Mouse (Mus musculus) brown adipose tissue, adult 24 weeks (tissue): ENCODE data around the gene Acap2. TPM values are rescaled to one million over a fixed set of nuclear protein-coding genes. Genes with fewer than 3 reads are reported as not detected.

Source experiments
- H3K27ac ChIP-seq: fragments of 200-500 bp; replicated peaks from 2 replicates; pipeline ENCODE4 v1.5.1; 2012; ENCODE audit warnings: low read depth, mild to moderate bottlenecking, low read length
- H3K4me1 ChIP-seq: fragments of 200-500 bp; 2 replicates; pipeline ENCODE4 v1.6.1; 2012; ENCODE audit warnings: low read length, mixed read lengths; ENCODE audit not compliant: control insufficient read depth, insufficient read depth, insufficient read length
- H3K4me3 ChIP-seq: fragments of 200-500 bp; 2 replicates; pipeline ENCODE4 v1.5.1; 2012; ENCODE audit warnings: low read depth, mild to moderate bottlenecking, low read length, moderate library complexity; ENCODE audit not compliant: insufficient read depth
- polyA plus RNA-seq: library from polyadenylated mRNA; stranded (reverse); fragments of >200 nt; gene quantifications from 2 replicates; pipeline ENCODE4 v1.2.4, GENCODE M21; 2012; ENCODE audit not compliant: missing spikeins, insufficient read depth, insufficient read length

The Acap2 gene
- polyA plus RNA-seq, 1 experiment = 9.5 TPM

DNA sequence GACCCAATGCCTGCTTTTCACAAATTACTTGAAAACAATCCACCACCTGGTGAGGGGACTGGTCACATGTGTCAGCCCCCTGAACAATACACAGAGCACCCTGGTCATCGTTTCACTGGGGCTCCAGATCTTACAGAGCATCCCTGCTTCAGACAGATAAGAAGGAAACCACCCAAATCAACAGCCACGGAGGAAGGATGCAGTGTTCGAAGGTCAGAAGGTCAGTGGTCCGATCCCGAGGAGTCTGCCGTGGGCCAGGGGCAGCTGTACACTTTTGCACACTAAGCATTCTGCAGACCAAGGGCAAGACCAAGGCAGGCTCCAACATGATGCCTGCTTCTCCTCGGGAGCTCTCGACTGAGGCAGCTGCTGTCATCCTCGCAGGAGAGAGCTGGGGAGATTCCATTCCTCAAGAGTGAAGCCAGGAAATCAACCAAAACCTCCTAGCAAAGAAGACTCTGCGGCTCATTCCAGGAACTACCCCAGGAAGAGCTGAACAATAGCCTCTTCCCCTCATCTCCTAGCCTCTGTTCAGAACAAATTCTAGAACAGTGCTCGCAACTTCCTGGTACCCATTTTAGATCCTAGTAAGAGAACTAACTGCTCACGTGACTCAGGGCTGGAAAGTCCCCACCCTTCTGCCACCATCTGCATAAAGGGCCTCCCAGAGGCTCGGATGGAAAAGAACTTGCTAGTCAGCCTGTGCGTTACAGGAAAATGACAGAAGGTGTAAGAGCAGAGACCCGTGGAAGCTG lies 134.5 kb downstream of the Acap2 start:
- H3K27ac ChIP-seq = peak overlapping the region; percentile 94
- H3K4me1 ChIP-seq = peaks cover 38% of the 10 kb centered on the region
- H3K4me3 ChIP-seq = peak overlapping the region; percentile 30; the same call in 1 of the 2 replicates

DNA sequence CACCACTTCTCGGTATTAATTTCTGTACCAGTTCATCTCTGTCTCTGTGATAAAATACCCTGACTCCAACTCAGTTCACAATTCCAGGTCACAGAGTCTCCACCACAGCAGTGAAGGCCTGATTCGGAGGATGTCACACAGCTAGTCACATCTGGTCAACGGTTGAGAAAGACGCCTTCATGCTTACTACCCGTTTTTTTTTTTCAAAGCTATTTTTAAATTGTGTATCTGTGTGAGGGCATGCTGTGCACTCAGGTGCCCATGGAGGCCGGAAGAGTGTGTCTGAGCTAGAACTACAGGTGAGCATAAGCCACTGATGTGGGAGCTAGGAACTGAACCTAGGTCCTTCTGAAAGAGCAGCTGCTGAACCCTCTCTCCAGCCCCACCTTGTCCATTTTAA lies 136.3 kb downstream of the Acap2 start:
- Histone ChIP-seq H3K27ac (no peak overlapping the region), H3K4me3 (no peak overlapping the region), H3K4me1 (peaks cover 34% of the 10 kb centered on the region)

DNA sequence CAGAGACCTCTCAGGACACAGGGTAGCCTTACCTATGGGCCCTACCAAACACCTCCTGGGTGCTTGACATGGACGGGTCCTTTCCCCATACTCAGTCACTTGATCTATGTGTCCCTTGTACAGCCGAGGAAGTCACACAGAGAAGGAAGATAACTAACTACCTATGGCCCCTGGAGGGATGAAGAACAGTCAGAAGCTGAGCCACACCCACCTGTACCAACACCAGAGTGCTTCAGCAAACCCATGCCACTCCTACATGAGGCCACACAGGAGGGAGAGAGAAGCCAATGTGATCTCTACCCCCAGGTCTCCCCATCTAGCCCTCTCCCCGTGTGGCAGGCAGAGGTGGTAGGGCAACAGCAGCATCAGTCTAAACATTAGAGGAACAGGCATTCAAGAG lies 138.1 kb downstream of the Acap2 start:
- no peak overlapping the region for H3K27ac ChIP-seq
- peaks cover 22% of the 10 kb centered on the region for H3K4me1 ChIP-seq
- no peak overlapping the region for H3K4me3 ChIP-seq

DNA sequence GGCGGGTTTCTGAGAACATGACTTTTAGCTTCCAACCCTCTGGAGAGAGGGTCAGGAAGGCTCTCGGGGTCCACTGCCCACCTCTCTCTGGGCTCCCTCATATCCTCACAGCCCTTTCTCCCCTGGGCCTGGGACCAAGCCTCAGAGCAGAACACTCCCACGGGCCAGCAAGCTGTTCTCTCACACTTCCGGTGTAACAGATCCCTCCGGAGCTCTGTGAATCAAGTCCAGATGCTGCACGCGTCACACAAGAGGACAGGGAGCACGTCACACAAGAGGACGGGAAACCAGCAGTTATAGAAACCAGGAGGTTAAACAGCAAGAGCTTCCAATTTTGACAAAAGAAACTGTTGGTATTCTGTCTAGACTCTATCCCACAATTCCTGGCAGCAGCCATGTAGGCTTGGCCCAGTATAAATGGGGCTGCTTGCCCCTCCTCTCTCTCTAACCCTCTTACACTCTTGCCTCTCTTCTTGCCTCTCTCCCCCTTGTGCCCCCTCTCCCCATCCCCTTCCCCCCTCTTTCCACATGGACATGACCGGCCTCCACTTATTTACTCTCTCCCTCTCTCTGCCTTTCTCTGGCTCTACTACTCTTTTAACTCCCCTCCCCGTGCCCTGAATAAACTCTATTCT lies 139.7 kb downstream of the Acap2 start:
- no peak overlapping the region for H3K27ac ChIP-seq
- H3K4me3 ChIP-seq = no peak overlapping the region
- peaks cover 16% of the 10 kb centered on the region for H3K4me1 ChIP-seq

GRCm38 (mm10) chr16:31060714-31061113 lies 140.3 kb downstream of the Acap2 start:
- Histone ChIP-seq H3K27ac (no peak overlapping the region), H3K4me1 (peaks cover 12% of the 10 kb centered on the region), H3K4me3 (no peak overlapping the region)

GRCm38 (mm10) chr16:31060226-31060625 lies 140.8 kb downstream of the Acap2 start:
- peaks cover 7% of the 10 kb centered on the region; the same call in 1 of the 2 replicates for H3K4me1 ChIP-seq
- no peak overlapping the region for H3K27ac ChIP-seq
- H3K4me3 ChIP-seq = no peak overlapping the region

GRCm38 (mm10) chr16:31059730-31060129 lies 141.3 kb downstream of the Acap2 start:
- Histone ChIP-seq H3K4me1 (peaks cover 6% of the 10 kb centered on the region; the same call in 1 of the 2 replicates), H3K4me3 (no peak overlapping the region), H3K27ac (no peak overlapping the region)

GRCm38 (mm10) chr16:31052812-31053211 lies 148.2 kb downstream of the Acap2 start:
- Histone ChIP-seq H3K4me1 (peaks cover 6% of the 10 kb centered on the region), H3K4me3 (no peak overlapping the region), H3K27ac (no peak overlapping the region)

GRCm38 (mm10) chr16:31052177-31052726 lies 148.8 kb downstream of the Acap2 start:
- Histone ChIP-seq H3K4me1 (peaks cover 6% of the 10 kb centered on the region), H3K4me3 (no peak overlapping the region), H3K27ac (no peak overlapping the region)

DNA sequence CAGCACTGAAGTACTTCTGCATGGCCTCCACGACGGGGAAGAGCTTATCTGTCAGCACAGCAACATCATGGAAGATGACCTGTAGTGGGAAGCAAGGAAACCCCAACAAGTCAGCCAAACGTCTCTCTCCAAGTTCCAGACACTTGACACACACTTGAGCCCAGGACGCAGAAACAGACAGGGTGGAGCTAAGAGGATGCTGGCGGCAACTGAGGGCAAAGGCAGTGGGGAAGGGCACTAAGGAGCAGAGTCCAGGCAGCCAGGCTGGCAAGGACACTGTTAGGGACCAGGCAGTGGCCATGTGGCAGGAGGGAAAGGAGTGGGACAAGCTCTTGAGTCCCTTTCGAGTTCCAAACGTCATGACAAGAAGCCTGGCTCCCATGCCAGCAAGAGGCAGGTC lies 150.3 kb downstream of the Acap2 start:
- no peak overlapping the region for H3K4me3 ChIP-seq
- H3K27ac ChIP-seq = no peak overlapping the region
- peaks cover 6% of the 10 kb centered on the region for H3K4me1 ChIP-seq

DNA sequence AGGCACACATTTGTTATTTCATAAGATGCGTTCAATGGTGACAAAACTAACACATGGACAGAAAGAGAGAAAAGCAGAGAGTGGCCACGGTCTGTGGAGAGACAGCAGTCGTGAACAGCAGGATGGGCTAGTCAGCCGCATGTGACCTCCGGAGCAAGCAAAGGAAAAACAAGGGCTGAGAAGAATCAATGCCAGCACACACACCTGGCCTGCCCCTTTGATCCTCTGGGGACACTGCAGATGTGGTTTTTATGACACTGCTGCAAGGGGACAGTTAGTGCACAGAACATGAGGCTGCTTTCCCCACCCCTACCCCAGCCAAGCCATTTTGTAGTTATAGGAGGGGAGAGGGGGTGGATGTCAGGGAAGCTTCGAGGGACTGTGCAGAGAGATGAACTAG lies 152.9 kb downstream of the Acap2 start:
- Histone ChIP-seq H3K4me1 (peaks cover 6% of the 10 kb centered on the region), H3K4me3 (no peak overlapping the region), H3K27ac (no peak overlapping the region)

GRCm38 (mm10) chr16:31047186-31047898 lies 153.7 kb downstream of the Acap2 start:
- H3K4me3 ChIP-seq = no peak overlapping the region
- no peak overlapping the region for H3K27ac ChIP-seq
- H3K4me1 ChIP-seq = peaks cover 5% of the 10 kb centered on the region

- no peak overlapping the region for H3K27ac ChIP-seq
- H3K4me1 ChIP-seq = peaks cover 5% of the 10 kb centered on the region
- H3K4me3 ChIP-seq = no peak overlapping the region
These were observed 154.8 kb downstream of the Acap2 start for GRCm38 (mm10) chr16:31046217-31046659.

GRCm38 (mm10) chr16:31045211-31045610 lies 155.8 kb downstream of the Acap2 start:
- Histone ChIP-seq H3K4me3 (no peak overlapping the region), H3K27ac (no peak overlapping the region), H3K4me1 (peaks cover 9% of the 10 kb centered on the region)

GRCm38 (mm10) chr16:31043136-31043535 lies 157.9 kb downstream of the Acap2 start:
- peaks cover 12% of the 10 kb centered on the region for H3K4me1 ChIP-seq
- H3K27ac ChIP-seq = no peak overlapping the region
- no peak overlapping the region for H3K4me3 ChIP-seq
